ENCODE assay signal across 25 mouse cellular contexts in genomic region chr11:20872444-20872843, GRCm38 (mm10). TPM values are rescaled to one million over a fixed set of nuclear protein-coding genes. Genes with fewer than 3 reads are reported as not detected.
DNase-seq lines count a peak whose midpoint lies in the region; ATAC-seq and TF ChIP-seq lines count a peak whose summit lies in the region.
"Had no signal": no experiment of that assay in that cellular context is flagged by ENCODE, and none has a peak within 500 bp of the region (broad histone marks: within the 10 kb centered on the region; RNA-seq: fewer than 3 reads in every experiment).

No protein-coding gene starts in this region.

- H3K27ac ChIP-seq in forebrain, embryonic 13.5 days: no peak overlapping the region
- H3K27ac ChIP-seq: embryonic facial prominence, embryonic 13.5 days; hindbrain, embryonic 13.5 days; layer of hippocampus, adult 2 months; limb, embryonic 12.5 days; midbrain, embryonic 12.5 days; stomach, embryonic 15.5 days had no signal

- H3K4me2 ChIP-seq in myocyte (ENCODE audit: low read depth): peak overlapping the region; percentile 44
- H3K4me2 ChIP-seq in forebrain, embryonic 13.5 days: no peak overlapping the region
- H3K4me2 ChIP-seq: embryonic facial prominence, embryonic 13.5 days; hindbrain, embryonic 13.5 days; limb, embryonic 12.5 days; liver, embryonic 11.5 days; midbrain, embryonic 12.5 days; stomach, embryonic 15.5 days had no signal

- no peaks in the 10 kb centered on the region for H3K36me3 ChIP-seq in myocyte (ENCODE audit: control insufficient read depth, insufficient read depth)
- no peaks in the 10 kb centered on the region for H3K36me3 ChIP-seq in forebrain, embryonic 13.5 days (ENCODE audit: poor library complexity, severe bottlenecking)
- H3K36me3 ChIP-seq: embryonic facial prominence, embryonic 13.5 days; hindbrain, embryonic 13.5 days; limb, embryonic 12.5 days; midbrain, embryonic 12.5 days; stomach, embryonic 15.5 days had no signal

- no peak for TF ChIP-seq POLR2A in myocyte (IDR thresholded peaks at IDR 0.05; ENCODE audit: insufficient read length, low read depth)

- no peak overlapping the region for H3K9ac ChIP-seq in forebrain, embryonic 13.5 days
- H3K9ac ChIP-seq: embryonic facial prominence, embryonic 13.5 days; hindbrain, embryonic 13.5 days; limb, embryonic 12.5 days; liver, postnatal 0 days; midbrain, embryonic 12.5 days; stomach, embryonic 15.5 days had no signal

- no peaks in the 10 kb centered on the region for H3K9me3 ChIP-seq in forebrain, embryonic 13.5 days (replicated peaks)
- H3K9me3 ChIP-seq: embryonic facial prominence, embryonic 13.5 days; hindbrain, embryonic 13.5 days; limb, embryonic 12.5 days; midbrain, embryonic 12.5 days; stomach, embryonic 15.5 days had no signal

- intact Hi-C loops in heart, postnatal 36 days (cut with DNase I): loop anchor here (5.0 kb wide), 1 partner anchor 40 kb away; the partner anchor contains the start of gene Lgalsl

- no peaks in the 10 kb centered on the region for H3K27me3 ChIP-seq in myocyte (ENCODE audit: control insufficient read depth, insufficient read depth, insufficient read length)
- H3K27me3 ChIP-seq in forebrain, embryonic 13.5 days: no peaks in the 10 kb centered on the region
- H3K27me3 ChIP-seq: embryonic facial prominence, embryonic 13.5 days; hindbrain, embryonic 13.5 days; limb, embryonic 12.5 days; midbrain, embryonic 12.5 days; stomach, embryonic 15.5 days had no signal

- H3K4me3 ChIP-seq in myocyte: no peak overlapping the region
- H3K4me3 ChIP-seq in forebrain, embryonic 13.5 days: no peak overlapping the region
- H3K4me3 ChIP-seq: embryonic facial prominence, embryonic 13.5 days; hindbrain, embryonic 13.5 days; layer of hippocampus, adult 2 months; limb, embryonic 12.5 days; midbrain, embryonic 12.5 days; stomach, embryonic 15.5 days had no signal

- ATAC-seq in forebrain, embryonic 13.5 days: no peak
- ATAC-seq: forebrain, embryonic 14.5 days; liver, postnatal 0 days had no signal

- WGBS in forebrain, embryonic 13.5 days: 76% methylated on average over 2 of the region's 2 CpGs

- H3K4me1 ChIP-seq in forebrain, embryonic 13.5 days: no peaks in the 10 kb centered on the region
- H3K4me1 ChIP-seq: embryonic facial prominence, embryonic 13.5 days; hindbrain, embryonic 13.5 days; limb, embryonic 12.5 days; midbrain, embryonic 12.5 days; stomach, embryonic 15.5 days had no signal

- H3K79me2 ChIP-seq in myocyte (ENCODE audit: control insufficient read depth, insufficient read depth): no peaks in the 10 kb centered on the region

- H3ac ChIP-seq in myocyte (ENCODE audit: control insufficient read depth, insufficient read length): no peak overlapping the region

- DNase-seq in heart, adult 8-10 months (ENCODE audit: low spot score): peak; percentile 48
- no peak for DNase-seq in heart, postnatal 36 days
- peak; percentile 56 for DNase-seq in retina, adult 2 months (ENCODE audit: low read depth, low spot score)
- no peak for DNase-seq in retina, embryonic 14.5 days (ENCODE audit: low spot score)
- no peak for DNase-seq in cerebellum, adult 8-10 months
- DNase-seq: cerebellum, adult 2 months; cerebellum, postnatal 36 days; embryo, embryonic 11 days; kidney, adult 18-20 months; kidney, postnatal 10 days; liver, postnatal 0 days; lung, postnatal 10 days; right cerebral cortex, postnatal 4 days; thymus, adult 2 months; thymus, postnatal 4 days had no signal

TF ChIP-seq in myocyte, 11 proteins besides CTCF, POLR2A, EP300 and RAD21:
- no peak for TF ChIP-seq USF1 (IDR thresholded peaks at IDR 0.05; ENCODE audit: low read depth)
- no peak for TF ChIP-seq MYOG (IDR thresholded peaks at IDR 0.05; ENCODE audit: control insufficient read depth in 1 of 3, insufficient read depth in 1 of 3, insufficient read length in 2 of 3, low read depth in 2 of 3)

RNA-seq across cellular contexts. Expression of gene Lgalsl, which starts 41.6 kb away (rescaled TPM):
- 10 to 100 TPM; 25.3 to 32.2 (median 29.7) TPM for total RNA-seq in heart, adult 8-10 months (2022)
- 10 to 100 TPM; 31.1 to 38.4 TPM for total RNA-seq in heart, postnatal 36 days (2021)
- 0.10 TPM for polyA plus RNA-seq in myocyte (2012; fragmentation: generic; extraction: Trizol)
- 45.4 and 45.8 TPM in 2 replicates for polyA plus RNA-seq in forebrain, embryonic 13.5 days (2015; fragmentation: Nextera tagmentation; extraction: Ambion mirVana)

Comparison
In these comparisons a context has a peak if more than half of its experiments do, and no peak if none do; other contexts are left out.
1. DNase-seq: peak in heart, adult 8-10 months (single experiment) and retina, adult 2 months (single experiment); none in heart, postnatal 36 days (0 of 2), retina, embryonic 14.5 days (single experiment) and cerebellum, adult 8-10 months (single experiment).